In genomic region chr9:37546889-37547288, GRCm38 (mm10) we compare ENCODE assay signal across 18 mouse cellular contexts. TPM values are rescaled to one million over a fixed set of nuclear protein-coding genes. Genes with fewer than 3 reads are reported as not detected.
DNase-seq lines count a peak whose midpoint lies in the region; ATAC-seq and TF ChIP-seq lines count a peak whose summit lies in the region.
"Had no signal": no experiment of that assay in that cellular context is flagged by ENCODE, and none has a peak within 500 bp of the region (broad histone marks: within the 10 kb centered on the region; RNA-seq: fewer than 3 reads in every experiment).

No protein-coding gene starts in this region.

- H3K9me3 ChIP-seq in hindbrain, postnatal 0 days (ENCODE audit: low read length) = no peaks in the 10 kb centered on the region
- no peaks in the 10 kb centered on the region for H3K9me3 ChIP-seq in hindbrain, embryonic 16.5 days (ENCODE audit: control insufficient read depth, low read length)
- no peaks in the 10 kb centered on the region for H3K9me3 ChIP-seq in liver, postnatal 0 days (ENCODE audit: low read length)
- H3K9me3 ChIP-seq: forebrain, embryonic 10.5 days; hindbrain, embryonic 15.5 days; liver, embryonic 15.5 days had no signal

- 0 out of 2 replicates have a peak, but pooled peaks have one; percentile 26 for TF ChIP-seq CTCF in hindbrain, postnatal 0 days (IDR thresholded peaks at IDR 0.05; ENCODE audit: low read depth)
- TF ChIP-seq CTCF in liver, postnatal 0 days (IDR thresholded peaks at IDR 0.05; ENCODE audit: low read depth) = peak; percentile 35

- no peak for TF ChIP-seq EP300 in liver, postnatal 0 days (IDR thresholded peaks at IDR 0.05; ENCODE audit: low read depth)

- no peak overlapping the region for H3K4me3 ChIP-seq in hindbrain, postnatal 0 days (ENCODE audit: low read length)
- H3K4me3 ChIP-seq in hindbrain, embryonic 16.5 days (ENCODE audit: low read length) = no peak overlapping the region
- H3K4me3 ChIP-seq in liver, postnatal 0 days (ENCODE audit: low read depth, low read length) = no peak overlapping the region
- H3K4me3 ChIP-seq: forebrain, embryonic 10.5 days; hindbrain, embryonic 15.5 days; liver, embryonic 15.5 days had no signal

- H3K36me3 ChIP-seq in hindbrain, postnatal 0 days (ENCODE audit: insufficient read depth, low read length) = no peaks in the 10 kb centered on the region
- no peaks in the 10 kb centered on the region for H3K36me3 ChIP-seq in hindbrain, embryonic 16.5 days (ENCODE audit: control insufficient read depth, insufficient read depth, low read length)
- H3K36me3 ChIP-seq in liver, postnatal 0 days (replicated peaks; ENCODE audit: insufficient read depth, low read length) = no peaks in the 10 kb centered on the region
- H3K36me3 ChIP-seq: forebrain, embryonic 10.5 days; hindbrain, embryonic 15.5 days; liver, embryonic 15.5 days had no signal

- peaks cover 8% of the 10 kb centered on the region for H3K4me1 ChIP-seq in hindbrain, postnatal 0 days (ENCODE audit: insufficient read depth, low read length)
- H3K4me1 ChIP-seq in hindbrain, embryonic 16.5 days (ENCODE audit: control insufficient read depth, insufficient read depth, low read depth, low read length) = peaks cover 12% of the 10 kb centered on the region
- H3K4me1 ChIP-seq in liver, postnatal 0 days (ENCODE audit: insufficient read depth) = peaks cover 1% of the 10 kb centered on the region

- no peak overlapping the region for H3K4me2 ChIP-seq in hindbrain, postnatal 0 days (ENCODE audit: low read depth, low read length)
- H3K4me2 ChIP-seq in hindbrain, embryonic 16.5 days (ENCODE audit: low read length) = no peak overlapping the region
- H3K4me2 ChIP-seq in liver, postnatal 0 days (ENCODE audit: low read depth, low read length) = no peak overlapping the region
- H3K4me2 ChIP-seq: hindbrain, embryonic 15.5 days; liver, embryonic 15.5 days had no signal

- no peak for ATAC-seq in hindbrain, postnatal 0 days
- no peak for ATAC-seq in hindbrain, embryonic 16.5 days
- ATAC-seq in liver, postnatal 0 days = no peak

- H3K27ac ChIP-seq in hindbrain, postnatal 0 days = no peak overlapping the region
- H3K27ac ChIP-seq in hindbrain, embryonic 16.5 days (ENCODE audit: low read depth, low read length) = no peak overlapping the region
- H3K27ac ChIP-seq in liver, postnatal 0 days (ENCODE audit: low read depth) = no peak overlapping the region
- H3K27ac ChIP-seq: forebrain, embryonic 10.5 days; hindbrain, embryonic 15.5 days; liver, embryonic 15.5 days had no signal

- no peak for DNase-seq in hindbrain, postnatal 0 days (ENCODE audit: low spot score)
- DNase-seq in liver, postnatal 0 days = no peak
- DNase-seq in liver (no peak), A20 (ENCODE audit: low read depth, low spot score) (peak; percentile 32), ZHBTc4 (ENCODE audit: low read depth, low spot score) (peak; percentile 45)
- DNase-seq in gastrocnemius, adult 8-10 months (ENCODE audit: low spot score in 2 of 2) = no peak
- no peak for DNase-seq in frontal cortex, postnatal 10 days (ENCODE audit: low spot score in 2 of 2)
- DNase-seq: adrenal gland, adult 2 months; cerebellum, adult 11-12 months; heart, postnatal 14 days; kidney, postnatal 10 days; layer of hippocampus, adult 9-11 months; retina, postnatal 1 day; thymus, adult 2 months had no signal

- WGBS in hindbrain, postnatal 0 days = 65% methylated on average over 1 of the region's 1 CpGs
- WGBS in hindbrain, embryonic 16.5 days = 78% methylated on average over 1 of the region's 1 CpGs
- WGBS in liver, postnatal 0 days (ENCODE audit: insufficient replicate concordance) = 38% methylated on average over 1 of the region's 1 CpGs

- H3K27me3 ChIP-seq in hindbrain, postnatal 0 days (ENCODE audit: insufficient read depth, low read length) = peaks cover 27% of the 10 kb centered on the region
- peaks cover 37% of the 10 kb centered on the region for H3K27me3 ChIP-seq in hindbrain, embryonic 16.5 days (replicated peaks; ENCODE audit: control insufficient read depth, insufficient read depth, low read length)
- H3K27me3 ChIP-seq in liver, postnatal 0 days (ENCODE audit: insufficient read depth, low read length) = peaks cover 19% of the 10 kb centered on the region

- H3K9ac ChIP-seq in hindbrain, postnatal 0 days (replicated peaks; ENCODE audit: low read length) = no peak overlapping the region
- no peak overlapping the region for H3K9ac ChIP-seq in hindbrain, embryonic 16.5 days (ENCODE audit: low read depth, low read length)
- no peak overlapping the region for H3K9ac ChIP-seq in liver, postnatal 0 days (replicated peaks)
- H3K9ac ChIP-seq: hindbrain, embryonic 15.5 days; liver, embryonic 15.5 days had no signal

RNA-seq across cellular contexts. Expression of gene Nrgn, which starts 5.8 kb away (rescaled TPM):
- total RNA-seq in hindbrain, postnatal 0 days (2014; rRNA removed) = 6.0 and 8.3 TPM in 2 replicates
- polyA plus RNA-seq in hindbrain, postnatal 0 days (2015; fragmentation: Nextera tagmentation; extraction: Ambion mirVana) = 11.9 and 15.4 TPM in 2 replicates
- 4.8 and 5.8 TPM in 2 replicates for polyA plus RNA-seq in hindbrain, embryonic 16.5 days (2015; fragmentation: Nextera tagmentation; extraction: Ambion mirVana)
- 7.4 and 9.3 TPM in 2 replicates for polyA plus RNA-seq in liver, postnatal 0 days (2015; fragmentation: Nextera tagmentation; extraction: Ambion mirVana)
- under 1 TPM; 0.44 to 0.67 (median 0.55) TPM for total RNA-seq in gastrocnemius, adult 8-10 months (2022)

RNA-seq across cellular contexts. Expression of gene Vsig2, which starts 7.8 kb away (rescaled TPM):
- total RNA-seq in hindbrain, postnatal 0 days (2014; rRNA removed) = 3.0 and 3.9 TPM in 2 replicates
- 1.3 and 1.6 TPM in 2 replicates for polyA plus RNA-seq in hindbrain, postnatal 0 days (2015; fragmentation: Nextera tagmentation; extraction: Ambion mirVana)
- 0.92 and 1.1 TPM in 2 replicates for polyA plus RNA-seq in hindbrain, embryonic 16.5 days (2015; fragmentation: Nextera tagmentation; extraction: Ambion mirVana)
- polyA plus RNA-seq in liver, postnatal 0 days (2015; fragmentation: Nextera tagmentation; extraction: Ambion mirVana) = 0.88 and 1.3 TPM in 2 replicates
- total RNA-seq in gastrocnemius, adult 8-10 months (2022) = 1 to 10 TPM in 1 of 4 experiments, under 1 TPM in 3; 0.70 to 2.1 (median 0.78) TPM

RNA-seq across cellular contexts. Expression of gene Siae, which starts 8.6 kb away (rescaled TPM):
- 9.7 and 18.7 TPM in 2 replicates for total RNA-seq in hindbrain, postnatal 0 days (2014; rRNA removed)
- polyA plus RNA-seq in hindbrain, postnatal 0 days (2015; fragmentation: Nextera tagmentation; extraction: Ambion mirVana) = 12.5 and 15.5 TPM in 2 replicates
- polyA plus RNA-seq in hindbrain, embryonic 16.5 days (2015; fragmentation: Nextera tagmentation; extraction: Ambion mirVana) = 14.8 and 17.4 TPM in 2 replicates
- 5.1 and 5.2 TPM in 2 replicates for polyA plus RNA-seq in liver, postnatal 0 days (2015; fragmentation: Nextera tagmentation; extraction: Ambion mirVana)
- total RNA-seq in gastrocnemius, adult 8-10 months (2022) = 1 to 10 TPM; 3.5 to 5.0 (median 4.1) TPM

RNA-seq across cellular contexts. Expression of gene Esam, which starts 19.0 kb away (rescaled TPM):
- 34.2 and 43.7 TPM in 2 replicates for total RNA-seq in hindbrain, postnatal 0 days (2014; rRNA removed)
- polyA plus RNA-seq in hindbrain, postnatal 0 days (2015; fragmentation: Nextera tagmentation; extraction: Ambion mirVana) = 36.1 and 37.9 TPM in 2 replicates
- polyA plus RNA-seq in hindbrain, embryonic 16.5 days (2015; fragmentation: Nextera tagmentation; extraction: Ambion mirVana) = 44.6 and 47.6 TPM in 2 replicates
- polyA plus RNA-seq in liver, postnatal 0 days (2015; fragmentation: Nextera tagmentation; extraction: Ambion mirVana) = 16.2 and 18.2 TPM in 2 replicates
- total RNA-seq in gastrocnemius, adult 8-10 months (2022) = 10 to 100 TPM; 11.7 to 19.3 (median 15.3) TPM

RNA-seq across cellular contexts. Expression of gene Msantd2, which starts 57.8 kb away (rescaled TPM):
- total RNA-seq in hindbrain, postnatal 0 days (2014; rRNA removed) = 20.0 and 34.0 TPM in 2 replicates
- 16.1 and 17.8 TPM in 2 replicates for polyA plus RNA-seq in hindbrain, postnatal 0 days (2015; fragmentation: Nextera tagmentation; extraction: Ambion mirVana)
- polyA plus RNA-seq in hindbrain, embryonic 16.5 days (2015; fragmentation: Nextera tagmentation; extraction: Ambion mirVana) = 24.4 and 28.9 TPM in 2 replicates
- polyA plus RNA-seq in liver, postnatal 0 days (2015; fragmentation: Nextera tagmentation; extraction: Ambion mirVana) = 3.0 and 3.3 TPM in 2 replicates
- 1 to 10 TPM; 2.2 to 3.2 (median 2.3) TPM for total RNA-seq in gastrocnemius, adult 8-10 months (2022)

Comparison
In these comparisons a context has a peak if more than half of its experiments do, and no peak if none do; other contexts are left out.
1. DNase-seq: peak in A20 (single experiment) and ZHBTc4 (single experiment); none in hindbrain, postnatal 0 days (single experiment), liver, postnatal 0 days (single experiment), liver (single experiment), gastrocnemius, adult 8-10 months (0 of 2) and frontal cortex, postnatal 10 days (0 of 2).